Mouse (Mus musculus) megakaryocyte, embryonic 14.5 days (primary cell): ENCODE measurements at regions not wholly inside any gene's neighbourhood (a gene's known extent, or its start where the extent isn't known, plus 50 kb on each side); places are given as distances from the start of the nearest gene placed in this dataset.

Experiments
- FLI1 ChIP-seq: IDR thresholded peaks from 2 replicates; pipeline ENCODE4 v1.6.1; 2012; ENCODE audit warnings: low read length, inconsistent platforms, mixed read lengths
- GATA1 ChIP-seq: IDR thresholded peaks from 3 replicates; pipeline ENCODE4 v1.6.1; 2012; ENCODE audit warnings: mixed read lengths, low read length, inconsistent platforms, borderline replicate concordance

- TF ChIP-seq FLI1 (no peak), GATA1 (no peak)
These were observed 612.2 kb upstream of the Tbl1xr1 start for GRCm38 (mm10) chr3:21464245-21464644.
